ENCODE assay signal across 9 mouse cellular contexts in the genomic region with DNA sequence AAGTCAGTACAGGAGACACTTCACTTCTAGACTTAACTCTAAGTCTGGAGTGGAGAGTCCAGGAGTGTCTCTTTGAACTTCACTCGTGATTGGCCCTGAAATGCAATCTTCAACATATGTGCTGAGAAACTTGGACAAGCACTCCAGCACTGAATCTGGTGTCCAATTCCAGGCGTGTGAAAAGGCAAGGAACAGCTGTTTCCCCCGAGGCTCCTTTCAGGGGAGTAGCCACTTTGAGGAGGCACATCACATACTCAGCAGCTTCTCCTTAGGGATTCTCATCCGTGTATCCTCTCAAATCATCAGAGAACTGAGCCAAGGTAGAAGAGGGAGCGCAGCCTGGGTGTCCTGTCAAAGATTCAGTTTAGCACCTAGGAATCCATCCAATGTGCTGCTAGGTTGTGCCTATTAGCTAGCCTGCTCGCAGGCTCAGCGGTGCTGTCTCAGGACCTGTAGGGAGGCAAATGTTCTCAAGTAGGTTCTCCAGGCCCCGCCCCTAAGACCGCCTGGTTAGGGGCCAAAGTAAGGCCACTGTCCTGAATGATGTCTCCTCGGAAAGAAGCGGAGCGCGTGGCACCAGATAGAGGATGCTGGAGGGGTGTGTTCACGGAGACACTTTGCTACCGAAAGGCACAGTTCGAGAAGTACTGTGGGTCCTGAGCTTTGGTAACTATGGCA. TPM values are rescaled to one million over a fixed set of nuclear protein-coding genes. Genes with fewer than 3 reads are reported as not detected.
DNase-seq lines count a peak whose midpoint lies in the region; ATAC-seq and TF ChIP-seq lines count a peak whose summit lies in the region.
"Had no signal": no experiment of that assay in that cellular context is flagged by ENCODE, and none has a peak within 500 bp of the region (broad histone marks: within the 10 kb centered on the region; RNA-seq: fewer than 3 reads in every experiment).

A gene (minus strand): TSS at position 34 of the 678 bp plus-strand sequence.

- no peaks in the 10 kb centered on the region for H3K4me1 ChIP-seq in kidney, postnatal 0 days (replicated peaks; ENCODE audit: insufficient read depth, low read length)
- peaks cover 3% of the 10 kb centered on the region; the same call in 1 of the 2 replicates for H3K4me1 ChIP-seq in heart, embryonic 16.5 days (ENCODE audit: control insufficient read depth, insufficient read depth, low read length)
- peaks cover 9% of the 10 kb centered on the region; the same call in 1 of the 2 replicates for H3K4me1 ChIP-seq in lung, embryonic 15.5 days

- no peak for TF ChIP-seq CTCF in kidney, postnatal 0 days (IDR thresholded peaks at IDR 0.05; ENCODE audit: low read depth)

- DNase-seq in kidney, postnatal 0 days (ENCODE audit: low spot score): no peak
- no peak for DNase-seq in kidney, postnatal 36 days
- DNase-seq in cerebellum, adult 8-10 months: peak; percentile 14
- peak; percentile 44 for DNase-seq in splenic B cell, adult 2 months (ENCODE audit: low read depth, low spot score)
- no peak for DNase-seq in adrenal gland, adult 2 months

- no peak within 1 kb of the TSS for H3K4me3 ChIP-seq in kidney, postnatal 0 days (replicated peaks; ENCODE audit: low read depth, low read length)
- peak within 1 kb of the TSS; percentile 27 for H3K4me3 ChIP-seq in heart, embryonic 16.5 days (ENCODE audit: low read length)
- H3K4me3 ChIP-seq in lung, embryonic 15.5 days: peak within 1 kb of the TSS; percentile 24

- H3K9ac ChIP-seq in kidney, postnatal 0 days (ENCODE audit: low read depth, low read length): no peak within 1 kb of the TSS
- H3K9ac ChIP-seq in heart, embryonic 16.5 days (ENCODE audit: low read length): no peak within 1 kb of the TSS
- H3K9ac ChIP-seq in lung, embryonic 15.5 days: no peak within 1 kb of the TSS

- H3K36me3 ChIP-seq in kidney, postnatal 0 days (ENCODE audit: insufficient read depth, low read length): no peaks in the 10 kb centered on the region
- H3K36me3 ChIP-seq in heart, embryonic 16.5 days (ENCODE audit: control insufficient read depth, insufficient read depth): no peaks in the 10 kb centered on the region
- H3K36me3 ChIP-seq in lung, embryonic 15.5 days: no peaks in the 10 kb centered on the region
- no peaks in the 10 kb centered on the region for H3K36me3 ChIP-seq in splenic B cell, adult 2 months (ENCODE audit: control insufficient read depth, insufficient read depth, low read length, poor library complexity, severe bottlenecking)

- H3K9me3 ChIP-seq in kidney, postnatal 0 days (replicated peaks; ENCODE audit: low read length): no peaks in the 10 kb centered on the region
- no peaks in the 10 kb centered on the region; the same call in 1 of the 2 replicates for H3K9me3 ChIP-seq in heart, embryonic 16.5 days (replicated peaks; ENCODE audit: control insufficient read depth, low read length)
- no peaks in the 10 kb centered on the region for H3K9me3 ChIP-seq in lung, embryonic 15.5 days

- 34% methylated on average over 16 of the region's 16 CpGs for WGBS in kidney, postnatal 0 days
- 32% methylated on average over 16 of the region's 16 CpGs for WGBS in heart, embryonic 16.5 days
- whole genome bisulfite sequencing in lung, embryonic 15.5 days: 28% methylated on average over 16 of the region's 16 CpGs

- H3K27me3 ChIP-seq in kidney, postnatal 0 days (ENCODE audit: insufficient read depth, low read length): no peaks in the 10 kb centered on the region
- no peaks in the 10 kb centered on the region for H3K27me3 ChIP-seq in heart, embryonic 16.5 days (ENCODE audit: control insufficient read depth, insufficient read depth, low read length)
- H3K27me3 ChIP-seq in lung, embryonic 15.5 days: no peaks in the 10 kb centered on the region
- no peaks in the 10 kb centered on the region for H3K27me3 ChIP-seq in splenic B cell, adult 2 months (ENCODE audit: control insufficient read depth, insufficient read depth, low read length, poor library complexity, severe bottlenecking)

- H3K27ac ChIP-seq in kidney, postnatal 0 days: no peak within 1 kb of the TSS
- no peak within 1 kb of the TSS for H3K27ac ChIP-seq in heart, embryonic 16.5 days (ENCODE audit: low read length)
- no peak within 1 kb of the TSS for H3K27ac ChIP-seq in lung, embryonic 15.5 days
- H3K27ac ChIP-seq: macrophage had no signal

- ATAC-seq in kidney, postnatal 0 days (replicated peaks; ENCODE audit: low FRiP score, low read depth): no peak
- no peak for ATAC-seq in heart, embryonic 16.5 days (replicated peaks; ENCODE audit: extremely low read depth, insufficient read depth, low FRiP score)
- ATAC-seq in lung, embryonic 15.5 days (ENCODE audit: borderline replicate concordance, extremely low read depth, low FRiP score, low TSS enrichment): peak; percentile 87
- no peak for ATAC-seq in megakaryocyte, adult 5-6 weeks (ENCODE audit: poor library complexity, severe bottlenecking)

- peak within 1 kb of the TSS; percentile 46 for H3K4me2 ChIP-seq in kidney, postnatal 0 days (ENCODE audit: low read length)
- H3K4me2 ChIP-seq in heart, embryonic 16.5 days (ENCODE audit: low read depth, low read length): peak within 1 kb of the TSS; percentile 44
- peak within 1 kb of the TSS; percentile 53 for H3K4me2 ChIP-seq in lung, embryonic 15.5 days

RNA-seq across cellular contexts. Expression of the gene that starts here (rescaled TPM):
- polyA plus RNA-seq in kidney, postnatal 0 days (2015; fragmentation: Nextera tagmentation; extraction: Ambion mirVana): 0.20 and 0.21 TPM in 2 replicates
- 0.55 and 0.56 TPM in 2 replicates for polyA plus RNA-seq in heart, embryonic 16.5 days (2015; fragmentation: Nextera tagmentation; extraction: Ambion mirVana)
- 0.22 and 0.36 TPM in 2 replicates for polyA plus RNA-seq in lung, embryonic 15.5 days (2015; fragmentation: Nextera tagmentation; extraction: Ambion mirVana)
- total RNA-seq in megakaryocyte, adult 5-6 weeks (2015): 1.2 and 1.4 TPM in 2 replicates
- 0.12 and 0.26 TPM in 2 replicates for total RNA-seq in megakaryocyte, adult 5-6 weeks (2017)
- 1 to 10 TPM in 1 of 2 experiments, under 1 TPM in 1; 0.69 to 1.0 TPM for total RNA-seq in adrenal gland, adult 2 months (2021)
- 0.42 and 0.49 TPM in 2 replicates for polyA plus RNA-seq in adrenal gland, adult 2 months (2012; rRNA removed)

Comparison
In these comparisons a context has a peak if more than half of its experiments do, and no peak if none do; other contexts are left out.
1. Peak in ATAC-seq, H3K4me3 ChIP-seq and H3K4me2 ChIP-seq in lung, embryonic 15.5 days; RNA of the gene not detected or under 1 TPM.
2. DNase-seq: peak in cerebellum, adult 8-10 months (single experiment) and splenic B cell, adult 2 months (single experiment); none in kidney, postnatal 0 days (single experiment), kidney, postnatal 36 days (0 of 2) and adrenal gland, adult 2 months (single experiment).
3. Peak in every context shown above with its lines, with median percentiles within 50 percentile points of each other: H3K4me2 ChIP-seq.